Mouse (Mus musculus) erythroblast, adult 5-6 weeks (primary cell): ENCODE measurements around the gene Atp6v1a. TPM values are rescaled to one million over a fixed set of nuclear protein-coding genes. Genes with fewer than 3 reads are reported as not detected.

ENCODE experiments used
- ATAC-seq: replicated peaks from 2 replicates; pipeline ENCODE4 v1.8.0; 2016; ENCODE audit warnings: moderate number of reproducible peaks, mild to moderate bottlenecking, moderate TSS enrichment, inconsistent platforms; ENCODE audit not compliant: poor library complexity, low FRiP score, severe bottlenecking
- total RNA-seq, 2 experiments: library from RNA; stranded (forward) in 1 of 2; stranded (reverse) in 1 of 2; fragments of 150-400 nt in 1 of 2; fragments of 200-764, 138-1000 nt in 1 of 2; gene quantifications; 2 replicates each; pipeline versions ENCODE4 v1.2.3 to v1.2.4; 2015 to 2017; ENCODE audit warnings: low replicate concordance in 2 of 2

Atp6v1a gene
- total RNA-seq, 2 experiments from 2014 or later, result 23.6 to 24.0 TPM

DNA sequence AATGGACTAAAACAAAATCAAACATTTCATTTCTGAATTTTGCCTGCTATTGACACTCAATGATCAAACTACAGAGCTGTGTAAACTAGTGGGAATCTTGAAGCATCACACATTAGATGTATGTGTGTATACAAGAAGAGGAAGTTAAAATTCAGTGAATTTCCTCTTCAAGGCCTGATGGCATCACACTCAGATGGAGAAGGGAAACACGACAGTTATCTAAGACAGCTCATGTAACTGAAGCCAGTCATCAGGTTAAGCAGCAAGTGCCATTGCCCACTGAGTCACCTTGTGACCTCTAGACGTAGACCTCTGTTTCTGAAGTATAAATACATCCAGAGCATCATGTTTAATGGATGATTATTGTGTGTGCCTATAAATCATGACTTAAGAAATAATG, 51.9 kb downstream of the Atp6v1a start:
- ATAC-seq, result no peak

DNA sequence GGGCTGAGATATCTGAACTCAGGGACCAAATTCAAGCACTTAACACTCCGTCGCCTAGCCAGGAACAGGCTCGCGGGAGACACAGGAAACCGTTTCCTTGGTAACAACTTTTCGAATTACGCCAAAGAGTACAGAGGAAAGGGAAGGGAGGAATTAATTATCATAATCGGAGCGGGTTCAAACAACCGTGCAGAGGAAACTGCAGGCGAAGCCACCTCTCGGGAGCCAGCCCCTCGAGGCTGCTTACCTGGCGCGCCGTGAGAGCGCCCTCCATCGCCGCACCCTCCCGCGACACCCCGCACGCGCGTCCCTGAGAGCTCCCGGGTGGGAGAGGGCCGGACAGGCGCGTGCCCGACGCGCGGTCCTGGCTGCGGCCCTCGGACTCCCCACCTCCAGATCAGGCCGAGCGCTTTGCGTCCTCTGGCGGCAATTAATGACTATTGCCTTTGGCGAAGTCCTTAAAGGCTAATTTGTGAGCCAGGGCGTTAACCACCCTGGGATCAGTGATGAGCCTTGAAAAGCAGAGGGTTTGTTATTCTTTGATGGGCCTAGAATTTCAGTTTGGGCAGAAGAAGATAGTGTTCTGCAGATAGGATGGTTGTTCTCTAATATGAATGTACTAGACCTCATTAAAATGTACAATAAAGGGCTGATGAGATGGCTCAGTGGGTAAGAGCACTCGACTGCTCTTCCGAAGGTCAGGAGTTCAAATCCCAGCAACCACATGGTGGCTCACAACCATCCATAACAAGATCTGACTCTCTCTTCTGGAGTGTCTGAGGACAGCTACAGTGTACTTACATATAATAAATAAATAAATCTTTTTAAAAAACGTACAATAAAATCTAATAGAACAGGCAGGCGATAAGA, 76.2 kb downstream of the Atp6v1a start, which contains the start of gene Gramd1c:
Gramd1c (minus strand) TSS at position 321 of the 870 bp plus-strand sequence.
- peak; percentile 56; the same call in 1 of the 2 replicates for ATAC-seq

DNA sequence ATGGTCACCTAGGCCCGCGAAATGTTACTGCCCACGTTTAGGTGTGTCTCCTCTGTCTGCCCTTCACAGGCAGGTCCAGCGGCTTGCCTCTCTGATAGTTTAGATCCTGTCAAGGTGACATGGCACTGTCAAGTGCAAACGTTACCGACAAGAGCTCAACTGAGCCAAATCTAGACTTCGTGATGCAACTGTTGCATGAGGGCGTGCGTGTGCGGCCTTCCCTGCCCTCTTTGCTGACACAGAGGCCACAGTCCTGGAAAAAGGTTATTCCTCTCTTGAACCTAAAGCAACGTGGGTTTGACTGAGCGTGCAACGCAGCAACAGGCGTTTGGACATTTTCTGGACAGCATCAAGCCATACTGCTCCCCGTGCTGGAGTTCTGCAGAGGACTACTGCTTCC, 78.2 kb downstream of the Atp6v1a start:
- no peak for ATAC-seq

DNA sequence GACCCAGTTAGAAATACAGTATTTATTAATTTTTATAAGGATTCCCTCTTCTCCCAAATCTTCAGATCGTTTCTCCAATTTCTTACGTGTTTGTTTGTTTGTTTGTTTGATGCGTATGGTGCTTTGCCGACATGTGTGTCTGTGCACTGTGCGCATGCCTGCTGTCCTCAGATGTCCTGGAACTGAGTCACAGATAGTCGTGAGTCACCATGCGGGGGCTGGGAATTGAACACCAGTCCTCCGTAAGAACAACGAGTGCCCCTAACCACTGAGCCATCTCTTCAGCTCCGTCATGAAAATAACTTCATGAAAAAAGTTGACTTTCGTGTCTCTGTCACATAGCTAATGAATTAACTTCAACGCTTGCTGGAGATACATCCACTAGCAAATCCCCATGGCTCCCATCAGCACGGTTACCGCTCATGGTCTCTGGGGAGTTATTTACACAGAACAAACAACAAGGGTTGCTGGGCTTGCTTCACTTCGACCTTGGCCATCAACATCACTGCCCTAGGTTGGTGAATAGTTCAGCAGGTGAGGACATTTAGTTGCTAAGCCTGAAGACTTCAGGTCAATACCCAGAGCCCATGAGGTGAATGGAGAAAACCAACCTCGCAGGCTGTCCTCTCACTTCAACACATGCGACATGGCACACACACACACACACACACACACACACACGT, 78.8 kb downstream of the Atp6v1a start:
- no peak for ATAC-seq

DNA sequence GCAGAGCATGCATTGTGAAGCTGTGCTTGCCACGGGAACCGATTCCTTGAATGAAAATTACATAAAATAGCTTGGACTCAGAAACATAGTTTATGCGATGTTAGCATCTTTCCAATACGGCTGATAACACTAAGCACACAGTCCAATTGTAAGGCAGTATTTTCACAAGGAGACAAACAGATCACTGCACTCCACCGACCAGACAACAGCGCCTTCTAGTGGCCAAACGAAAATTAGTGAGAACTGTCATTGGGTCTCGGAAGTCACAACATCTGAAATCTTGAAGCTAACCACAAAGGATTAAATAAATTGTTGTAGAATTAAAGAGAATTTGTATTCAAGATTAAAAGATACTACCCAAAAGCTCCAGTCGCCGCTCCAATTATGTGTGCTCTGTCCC, 80.8 kb downstream of the Atp6v1a start:
- peak; percentile 72; the same call in 1 of the 2 replicates for ATAC-seq

DNA sequence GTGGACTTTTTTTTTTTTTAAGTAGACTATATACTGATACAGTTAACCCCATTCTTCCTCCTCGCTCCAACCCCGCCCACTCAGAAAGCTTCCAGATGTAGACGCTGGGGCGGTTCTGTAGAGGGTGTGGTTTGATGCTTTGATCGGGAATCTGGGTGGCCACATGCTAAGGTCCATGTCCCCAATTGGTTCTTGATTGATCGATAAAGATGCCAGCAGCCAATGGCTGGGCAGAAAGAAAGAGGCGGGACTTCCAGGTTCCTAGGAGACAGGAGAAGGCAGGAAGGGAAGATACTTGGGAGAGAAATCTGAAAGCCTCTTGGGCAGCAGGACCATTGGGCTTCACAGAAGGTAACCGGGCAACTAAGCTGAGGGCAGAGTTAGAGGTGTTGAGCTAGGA, 83.7 kb downstream of the Atp6v1a start:
- ATAC-seq, result no peak

DNA sequence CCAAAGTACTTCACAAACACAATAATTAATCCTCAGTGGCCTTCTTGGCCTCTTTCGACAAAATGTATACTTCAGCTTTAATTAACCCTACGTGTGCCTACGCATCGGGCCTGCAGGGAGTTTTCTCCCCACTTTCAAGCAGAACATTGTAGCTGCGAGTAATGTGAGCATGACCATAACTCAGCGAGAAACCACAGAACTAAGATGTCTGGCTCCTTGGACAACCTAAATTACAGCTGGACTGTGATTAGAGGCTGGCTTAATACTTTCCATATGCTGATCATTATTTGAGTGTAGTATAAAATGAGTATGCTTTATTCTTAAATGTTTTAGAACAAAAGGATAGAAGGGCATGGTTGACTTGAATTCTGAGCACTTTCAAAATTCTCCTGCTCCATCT, 86.2 kb downstream of the Atp6v1a start:
- ATAC-seq, result no peak

DNA sequence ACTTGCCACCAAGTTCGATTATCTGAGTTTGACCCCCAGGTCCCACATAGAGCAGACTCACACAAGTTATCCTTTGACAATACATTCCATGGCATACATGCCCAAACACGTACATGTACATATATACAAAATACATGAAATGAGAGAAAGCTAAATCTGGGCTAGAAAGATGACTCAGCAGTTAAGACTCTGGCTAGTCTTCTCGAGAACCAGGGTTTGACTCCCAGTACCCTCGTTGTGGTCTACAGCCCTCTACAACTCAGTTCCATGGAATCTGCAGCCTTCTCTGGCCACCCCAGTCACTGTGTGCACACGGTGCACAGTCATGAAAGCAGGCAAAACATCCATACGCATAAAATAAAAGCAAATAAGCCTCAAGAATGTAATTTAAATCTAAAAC, 87.1 kb downstream of the Atp6v1a start:
- no peak for ATAC-seq

DNA sequence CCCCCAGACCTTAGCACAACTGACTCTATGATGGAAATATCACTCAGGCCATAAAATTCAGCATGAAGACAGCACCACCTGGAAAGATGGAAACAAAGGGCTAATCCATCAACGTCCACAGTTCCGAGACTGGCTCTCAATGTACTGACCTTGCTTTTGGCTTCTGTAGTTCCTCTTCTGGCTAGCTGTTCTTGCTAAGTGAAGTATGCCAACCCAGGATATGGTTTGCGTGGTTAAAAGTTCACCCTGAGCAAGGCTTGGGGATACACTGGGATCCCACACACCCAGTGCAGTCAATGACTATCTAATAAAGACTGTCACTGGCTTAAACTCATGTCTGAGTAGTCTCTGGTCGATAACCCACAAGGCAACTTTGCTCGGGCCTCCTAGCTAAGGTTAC, 89.4 kb downstream of the Atp6v1a start:
- no peak for ATAC-seq

DNA sequence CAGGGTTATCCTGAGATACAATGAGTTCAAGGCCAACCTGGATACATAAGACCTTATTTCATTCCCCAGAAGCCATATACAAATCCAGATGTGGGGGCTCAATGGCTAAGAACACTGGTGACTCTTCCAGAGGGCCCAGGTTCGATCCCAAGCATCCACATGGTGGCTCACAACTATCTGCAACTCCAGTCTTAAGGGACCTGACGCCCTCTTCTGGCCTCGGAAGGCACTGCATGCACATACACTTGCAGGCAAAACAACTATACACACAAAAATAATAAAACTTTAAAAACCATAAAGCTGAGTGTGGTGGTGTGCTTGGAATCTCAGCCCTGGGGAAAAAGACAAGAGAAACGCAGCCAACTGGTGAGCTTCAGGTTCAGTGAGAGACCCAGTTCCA, 100.4 kb downstream of the Atp6v1a start:
- no peak for ATAC-seq

Other genes with a start within 250 kb of the Atp6v1a start
- gene Ccdc191, start 249.9 kb downstream of the Atp6v1a start, total RNA-seq (2015; ENCODE audit: low replicate concordance), result 0.63 and 5.8 TPM in 2 replicates
- gene Ccdc191, start 249.9 kb downstream of the Atp6v1a start, total RNA-seq (2017; ENCODE audit: low replicate concordance), result 1.4 and 1.7 TPM in 2 replicates
- gene Qtrt2, start 212.9 kb downstream of the Atp6v1a start, total RNA-seq (2015; ENCODE audit: low replicate concordance), result 2.1 and 4.8 TPM in 2 replicates
- gene Qtrt2, start 212.9 kb downstream of the Atp6v1a start, total RNA-seq (2017; ENCODE audit: low replicate concordance), result 5.5 and 7.5 TPM in 2 replicates
- gene Zdhhc23, start 159.9 kb downstream of the Atp6v1a start, total RNA-seq (2015; ENCODE audit: low replicate concordance), result 0.19 and 0.21 TPM in 2 replicates
- 0.26 TPM in 1 of 2 replicates, not detected in the other for gene Zdhhc23, start 159.9 kb downstream of the Atp6v1a start, total RNA-seq (2017; ENCODE audit: low replicate concordance)
- 1.2 and 1.3 TPM in 2 replicates for gene Gramd1c, start 76.4 kb downstream of the Atp6v1a start, total RNA-seq (2015; ENCODE audit: low replicate concordance)
- 1.8 and 2.1 TPM in 2 replicates for gene Gramd1c, start 76.4 kb downstream of the Atp6v1a start, total RNA-seq (2017; ENCODE audit: low replicate concordance)
- 25.6 and 34.9 TPM in 2 replicates for gene Naa50, start 125 bp upstream of the Atp6v1a start, total RNA-seq (2015; ENCODE audit: low replicate concordance)
- gene Naa50, start 125 bp upstream of the Atp6v1a start, total RNA-seq (2017; ENCODE audit: low replicate concordance), result 22.5 and 29.0 TPM in 2 replicates
- 11.7 and 15.9 TPM in 2 replicates for gene Usf3, start 33.5 kb upstream of the Atp6v1a start, total RNA-seq (2015; ENCODE audit: low replicate concordance)
- gene Usf3, start 33.5 kb upstream of the Atp6v1a start, total RNA-seq (2017; ENCODE audit: low replicate concordance), result 4.4 and 7.1 TPM in 2 replicates
- 0.19 and 1.0 TPM in 2 replicates for gene Sidt1, start 193.5 kb upstream of the Atp6v1a start, total RNA-seq (2015; ENCODE audit: low replicate concordance)
- not detected in 2 replicates for gene Sidt1, start 193.5 kb upstream of the Atp6v1a start, total RNA-seq (2017; ENCODE audit: low replicate concordance)
- 7.3 and 20.7 TPM in 2 replicates for gene Spice1, start 207.4 kb upstream of the Atp6v1a start, total RNA-seq (2015; ENCODE audit: low replicate concordance)
- 31.2 and 35.4 TPM in 2 replicates for gene Spice1, start 207.4 kb upstream of the Atp6v1a start, total RNA-seq (2017; ENCODE audit: low replicate concordance)